Mouse (Mus musculus): ENCODE data around the gene Serpinh1. TPM values are rescaled to one million over a fixed set of nuclear protein-coding genes. Genes with fewer than 3 reads are reported as not detected.

The Serpinh1 gene
- polyA plus RNA-seq, 3 experiments from 2014 or later: not detected

GRCm38 (mm10) chr7:99366716-99367115, 13.7 kb upstream of the Serpinh1 start:
- no peak for ATAC-seq

DNA sequence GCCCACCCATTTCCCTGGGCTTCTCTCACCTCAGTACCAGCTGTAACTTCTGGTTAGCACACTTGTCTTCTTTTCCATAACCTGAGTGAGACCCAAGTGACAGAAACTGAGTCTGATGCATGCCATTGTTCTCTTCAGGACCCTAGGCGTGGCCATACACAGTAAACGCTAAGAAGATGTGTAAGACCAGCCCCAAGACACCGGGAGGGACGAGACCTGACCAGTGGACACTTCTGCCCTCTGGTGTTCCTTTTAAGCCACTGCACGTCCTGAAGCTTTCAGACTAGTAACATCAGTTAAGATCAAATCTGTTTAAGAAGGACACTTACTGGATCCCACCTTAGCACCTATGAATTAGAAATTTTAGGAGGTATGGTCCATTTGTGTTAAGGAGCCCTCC, 12.0 kb upstream of the Serpinh1 start:
- no peak for ATAC-seq

DNA sequence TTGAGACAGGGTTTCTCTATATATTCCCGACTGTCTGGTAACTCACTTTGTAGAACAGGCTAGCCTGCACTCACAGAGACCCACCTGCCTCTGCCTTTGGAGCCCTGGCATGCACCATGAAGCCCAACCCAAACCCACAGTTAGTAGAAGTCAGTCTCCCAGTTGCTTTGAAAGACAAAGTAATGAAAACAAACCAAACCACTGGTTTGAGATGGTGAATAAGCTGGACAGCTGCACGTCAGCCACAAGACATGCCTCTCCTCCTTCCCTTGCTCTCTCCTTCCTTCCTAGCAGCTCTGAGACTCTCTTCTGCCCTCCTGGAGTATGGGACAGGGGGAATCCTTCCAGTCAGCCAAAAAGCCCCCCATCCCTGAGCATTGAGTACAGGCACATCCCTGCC, 9.1 kb upstream of the Serpinh1 start:
- ATAC-seq: no peak

DNA sequence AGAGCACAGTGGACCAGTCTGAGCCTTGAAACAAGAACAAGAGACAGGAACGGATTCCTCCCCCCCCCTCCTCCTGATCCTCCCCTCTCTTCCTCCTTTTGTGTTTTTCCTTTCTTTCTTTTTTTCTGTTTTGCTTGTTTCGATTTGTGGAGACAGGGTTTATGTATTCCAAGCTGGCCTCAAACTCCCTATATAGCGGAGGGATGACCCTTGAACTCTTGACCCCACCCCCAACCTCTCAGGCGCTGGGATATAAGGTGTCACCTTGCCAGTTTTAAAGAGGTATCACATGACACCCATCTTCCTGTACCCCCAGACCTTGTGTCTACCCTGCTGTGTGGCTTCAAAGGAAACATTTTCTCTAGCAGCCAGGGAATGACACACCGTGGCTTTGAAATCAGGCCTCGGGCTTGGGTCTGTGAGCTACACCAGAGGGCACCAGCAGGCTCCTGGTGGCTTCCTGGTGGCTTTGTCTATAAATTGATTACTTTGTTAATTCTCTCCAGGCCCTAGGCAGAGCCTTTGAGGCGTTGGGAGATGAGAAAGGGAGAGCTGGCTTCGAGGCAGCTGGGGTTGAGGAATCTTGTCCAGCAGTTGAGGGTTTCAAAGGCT, 7.9 kb upstream of the Serpinh1 start:
- ATAC-seq: no peak

DNA sequence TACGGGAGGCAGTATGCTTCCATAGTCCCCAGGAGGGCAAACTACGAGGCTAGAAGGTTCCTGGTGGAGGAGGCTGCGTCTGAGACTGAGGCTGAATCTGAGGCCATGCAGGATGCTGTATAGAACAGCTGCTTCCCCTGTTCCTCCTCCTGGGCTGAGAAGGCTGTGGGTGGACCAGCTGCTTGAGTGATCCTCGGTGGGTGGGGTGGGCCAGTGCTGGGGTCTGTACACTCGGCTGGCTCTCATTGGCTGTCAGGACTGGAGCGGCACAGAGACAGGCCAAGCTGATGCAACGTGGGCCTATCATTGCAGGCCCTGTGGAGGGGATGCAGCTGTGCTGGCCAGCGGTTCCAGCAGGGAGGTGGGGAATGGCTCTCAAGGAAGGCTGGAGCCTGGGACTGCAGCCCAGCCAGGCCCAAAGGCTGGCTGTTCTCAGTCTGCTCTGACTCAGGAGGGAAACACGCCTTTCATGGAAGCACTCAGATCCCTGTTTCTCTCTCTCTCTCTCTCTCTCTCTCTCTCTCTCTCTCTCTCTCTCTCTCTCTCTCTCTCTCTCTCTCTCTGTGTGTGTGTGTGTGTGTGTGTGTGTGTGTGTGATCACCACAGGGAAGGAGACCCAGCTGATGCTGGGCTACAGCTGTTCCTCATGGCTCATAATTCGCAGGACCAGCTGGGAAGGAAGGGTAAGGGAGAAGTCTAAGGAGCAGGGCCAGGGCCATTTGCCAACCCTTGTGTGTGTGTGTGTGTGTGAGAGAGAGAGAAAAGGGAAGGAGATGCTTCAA, 7.2 kb upstream of the Serpinh1 start:
- no peak for ATAC-seq

DNA sequence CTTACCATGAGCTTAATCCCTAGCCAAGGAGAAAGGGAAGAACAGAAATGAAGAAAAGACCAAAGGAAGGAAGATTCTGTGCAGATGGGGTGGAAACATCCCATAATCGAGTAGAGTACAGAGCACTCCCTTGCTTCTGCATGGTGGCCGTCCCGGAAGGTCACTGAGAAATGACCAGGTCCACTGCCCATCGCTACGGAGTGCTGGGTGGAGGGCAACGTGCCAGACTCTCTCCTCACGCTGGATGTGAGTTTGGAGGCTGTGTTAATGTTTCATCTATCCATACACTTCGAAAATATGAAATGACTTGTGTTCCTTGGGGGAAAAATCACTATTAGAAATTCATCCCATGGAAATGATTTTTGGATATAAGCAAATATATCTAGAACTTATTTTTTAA, 5.3 kb upstream of the Serpinh1 start:
- no peak for ATAC-seq

GRCm38 (mm10) chr7:99357201-99357600, 4.2 kb upstream of the Serpinh1 start:
- no peak for ATAC-seq

DNA sequence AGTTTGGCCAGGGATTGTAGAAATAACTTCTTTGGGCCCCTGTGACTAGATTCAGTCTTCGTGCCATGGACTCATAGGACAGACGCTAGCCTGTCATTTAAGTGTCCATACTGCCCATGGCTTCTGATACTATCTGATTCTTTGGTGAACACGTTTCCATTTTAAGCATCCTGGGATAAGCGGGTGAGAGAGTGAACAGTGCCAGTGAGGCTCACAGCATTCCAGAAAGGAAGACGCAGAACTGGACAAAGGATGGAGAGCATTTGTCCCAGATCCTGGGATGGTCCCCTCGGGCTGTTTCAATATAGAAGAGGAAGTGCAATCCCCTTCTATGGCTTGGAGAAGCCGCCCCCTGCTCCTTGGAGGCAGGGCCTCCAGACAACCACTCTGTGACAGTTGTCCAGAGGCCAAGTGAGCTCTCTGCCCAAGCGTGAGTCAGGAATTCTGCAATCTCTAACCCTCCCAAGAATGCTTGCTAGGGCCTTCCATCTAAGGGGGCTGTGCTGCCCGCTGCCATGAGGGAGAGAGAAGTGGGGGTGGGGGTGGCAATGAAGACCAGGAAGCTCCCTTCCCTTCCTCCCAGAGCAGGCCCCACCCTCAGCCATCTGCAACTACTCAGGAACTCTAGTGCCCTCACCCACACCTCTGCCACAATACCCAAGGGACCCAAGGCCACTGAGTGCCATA, 3.3 kb upstream of the Serpinh1 start:
- no peak for ATAC-seq

DNA sequence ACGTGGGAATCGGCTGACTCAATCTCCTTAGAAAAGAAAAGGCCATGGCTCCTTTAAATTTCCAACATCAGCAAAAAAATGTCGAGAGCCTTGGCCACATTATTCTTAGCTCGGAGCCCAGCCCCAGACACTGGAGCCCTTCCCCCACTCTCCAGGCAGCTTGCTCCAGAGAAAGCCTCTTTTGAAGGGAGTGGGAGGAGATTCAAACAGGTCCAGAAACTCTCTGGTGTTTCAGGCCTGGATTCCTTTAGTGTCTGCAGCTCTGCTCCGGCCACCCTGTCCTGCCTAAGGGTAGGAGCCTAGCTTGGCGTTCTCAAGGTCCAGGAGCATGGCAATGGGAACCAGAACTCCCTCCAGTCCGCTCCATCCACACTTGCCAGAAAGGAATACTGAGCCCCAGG, 2.7 kb upstream of the Serpinh1 start:
- no peak for ATAC-seq

GRCm38 (mm10) chr7:99351802-99352517, 1.1 kb downstream of the Serpinh1 start:
- no peak for ATAC-seq

GRCm38 (mm10) chr7:99351104-99351801, 1.8 kb downstream of the Serpinh1 start:
- no peak for ATAC-seq

- ATAC-seq: no peak
Measured at GRCm38 (mm10) chr7:99349782-99350720, 3.0 kb downstream of the Serpinh1 start.

DNA sequence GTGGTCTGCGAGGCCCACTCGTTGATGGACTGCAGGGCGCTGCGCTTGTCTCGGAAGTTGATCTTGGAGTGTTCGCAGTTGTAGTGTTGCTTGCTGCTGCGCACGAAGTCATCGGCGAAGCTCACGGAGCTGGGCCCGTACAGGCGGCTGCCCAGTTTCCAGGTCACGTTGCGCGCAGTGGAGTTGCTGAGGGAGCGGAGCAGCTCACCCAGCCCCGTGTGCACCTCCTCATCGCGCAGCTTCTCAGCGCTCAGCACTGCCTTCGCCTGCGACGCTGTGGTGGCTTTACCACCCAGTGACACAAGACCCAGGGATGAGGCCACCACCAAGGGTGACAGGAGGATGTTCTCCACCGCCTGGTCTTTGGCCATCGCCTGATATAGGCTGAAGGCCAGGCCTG, 4.2 kb downstream of the Serpinh1 start:
- no peak for ATAC-seq

GRCm38 (mm10) chr7:99347268-99347667, 5.8 kb downstream of the Serpinh1 start:
- no peak for ATAC-seq

- ATAC-seq: no peak
Measured at GRCm38 (mm10) chr7:99343577-99343976, 9.5 kb downstream of the Serpinh1 start.

DNA sequence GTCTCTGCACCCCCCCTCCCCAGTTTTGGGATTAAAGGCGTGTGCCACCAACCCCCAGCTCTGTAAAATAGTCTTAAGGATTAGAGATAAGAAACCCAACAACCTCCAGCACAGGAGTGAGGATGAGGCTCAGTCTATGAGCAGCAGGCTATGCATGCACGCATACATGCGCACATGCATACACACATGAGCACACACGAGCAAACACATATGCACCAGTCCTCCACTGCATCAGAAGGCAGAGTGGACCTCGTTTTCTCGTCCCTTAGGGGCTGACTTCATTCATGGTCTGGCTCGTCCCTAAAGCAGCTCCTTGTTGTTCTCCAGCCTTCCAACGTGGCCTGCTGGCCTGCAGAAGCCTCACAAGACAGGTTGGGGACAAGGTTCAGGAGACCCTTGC, 12.3 kb downstream of the Serpinh1 start:
- no peak for ATAC-seq

- no peak for ATAC-seq
Measured at GRCm38 (mm10) chr7:99332774-99333480, 20.1 kb downstream of the Serpinh1 start.

- ATAC-seq: no peak
Measured at GRCm38 (mm10) chr7:99330012-99330411, 23.0 kb downstream of the Serpinh1 start.

DNA sequence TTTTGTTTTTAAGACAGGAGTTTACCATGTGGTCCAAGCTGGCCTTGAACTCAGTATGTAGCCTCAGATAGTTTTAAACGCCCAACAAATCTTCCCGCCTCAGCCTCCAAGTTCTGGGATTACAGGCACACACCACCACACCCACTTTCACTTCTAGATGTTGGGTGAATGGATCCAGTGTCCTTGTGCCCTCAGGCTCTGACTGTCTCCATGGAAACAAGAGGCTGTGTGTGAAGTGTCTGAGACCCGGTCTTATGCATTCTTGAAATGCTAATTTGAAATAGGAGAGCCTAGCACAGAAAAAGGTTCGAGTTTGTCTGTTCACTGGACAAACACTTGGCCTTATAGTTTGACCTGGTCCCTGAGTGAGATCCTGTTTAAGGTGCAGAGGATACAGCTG, 24.2 kb downstream of the Serpinh1 start:
- ATAC-seq: no peak

DNA sequence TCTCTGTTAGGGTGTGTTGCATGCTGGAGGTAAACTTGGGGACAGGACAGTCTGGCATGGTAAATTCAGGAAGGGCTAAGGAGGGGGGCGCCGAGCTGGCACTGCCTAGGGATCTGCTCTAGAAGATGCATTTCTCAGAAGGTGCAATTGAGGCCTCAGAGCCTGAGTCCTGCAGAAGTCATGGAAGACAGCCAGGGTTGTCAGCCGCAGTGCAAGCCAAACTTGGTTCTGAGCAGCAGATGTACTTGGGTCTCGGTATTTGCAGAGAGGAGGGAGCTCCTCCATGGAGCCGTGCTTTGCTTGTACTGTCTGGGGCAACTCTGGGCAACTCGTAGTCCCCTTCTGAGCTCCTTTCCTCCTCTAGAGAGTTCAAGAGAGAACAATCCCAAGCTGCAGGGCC, 26.9 kb downstream of the Serpinh1 start:
- ATAC-seq: no peak

DNA sequence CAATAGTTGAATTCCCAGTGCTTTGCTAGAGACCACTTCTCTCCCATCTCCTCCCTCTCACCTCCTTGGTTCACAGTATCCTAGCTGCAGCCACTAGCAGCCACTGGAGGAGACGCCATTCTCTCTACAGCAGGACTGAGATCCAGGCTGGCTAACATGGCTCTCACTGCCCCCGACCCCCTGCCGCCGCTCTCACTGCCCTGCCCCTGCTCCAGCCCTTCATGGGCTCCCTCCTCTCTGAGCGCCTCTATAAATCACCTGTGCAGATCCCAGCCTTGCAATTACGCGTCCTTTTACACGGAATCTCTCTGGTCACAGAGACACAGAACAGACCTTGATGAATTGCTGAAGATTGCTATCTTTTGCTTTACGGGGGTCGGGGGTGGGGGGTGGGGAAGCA, 28.2 kb downstream of the Serpinh1 start:
- ATAC-seq: no peak

All from inflammation-experienced regulatory T-cells, adult 6 months (primary cell).